ENCODE assay signal across 8 mouse cellular contexts in the genomic region with DNA sequence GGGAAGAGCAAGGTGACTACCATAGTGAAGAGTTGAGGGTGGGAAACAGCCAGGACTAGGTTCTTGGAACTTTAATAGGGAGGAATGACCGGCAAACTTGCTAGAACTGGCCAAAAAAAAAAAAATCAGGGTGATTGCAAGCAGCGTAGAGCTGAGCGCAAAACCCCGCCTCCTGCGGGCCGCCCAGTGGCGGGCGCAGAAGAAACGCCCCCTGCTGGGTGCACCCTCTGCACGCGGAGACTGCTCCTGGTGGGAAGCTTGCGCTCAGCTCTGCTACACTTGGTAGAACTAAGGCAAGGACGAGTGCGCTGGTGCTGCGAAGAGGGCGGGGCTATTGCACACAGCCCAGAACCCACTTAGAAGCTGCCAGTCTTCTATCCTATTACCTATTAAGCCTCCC. TPM values are rescaled to one million over a fixed set of nuclear protein-coding genes. Genes with fewer than 3 reads are reported as not detected.
DNase-seq lines count a peak whose midpoint lies in the region; ATAC-seq lines count a peak whose summit lies in the region.

No protein-coding gene starts in this region.

- peaks cover 30% of the 10 kb centered on the region for H3K4me1 ChIP-seq in hindbrain, embryonic 14.5 days (replicated peaks; ENCODE audit: control insufficient read depth, insufficient read depth, low read length)

- H3K9me3 ChIP-seq in hindbrain, embryonic 14.5 days (ENCODE audit: control insufficient read depth, low read length): no peaks in the 10 kb centered on the region

- H3K9ac ChIP-seq in hindbrain, embryonic 14.5 days: no peak overlapping the region

- peaks cover 95% of the 10 kb centered on the region for H3K27me3 ChIP-seq in hindbrain, embryonic 14.5 days (ENCODE audit: control insufficient read depth, insufficient read depth, low read length)

- no peaks in the 10 kb centered on the region for H3K36me3 ChIP-seq in hindbrain, embryonic 14.5 days (replicated peaks; ENCODE audit: control insufficient read depth, insufficient read depth)

- 0 out of 2 replicates have a peak, but pooled peaks have one; percentile 36 for ATAC-seq in hindbrain, embryonic 14.5 days (ENCODE audit: low FRiP score)

- H3K27ac ChIP-seq in hindbrain, embryonic 14.5 days: no peak overlapping the region

- WGBS in hindbrain, embryonic 14.5 days: under 1% methylated on average over 16 of the region's 16 CpGs

- peak; percentile 89 for DNase-seq in MN1 (ENCODE audit: low spot score)
- peak; percentile 85 for DNase-seq in c-Kit-negative CD71-positive TER-119-positive erythroid progenitor cells, embryonic 14.5 days (ENCODE audit: low read depth, low spot score)
- DNase-seq in gastrocnemius, adult 18-20 months (ENCODE audit: low spot score): peak; percentile 71
- DNase-seq in hindbrain, embryonic 14.5 days (ENCODE audit: low spot score): peak; percentile 62
- peak; percentile 36 for DNase-seq in left cerebral cortex, postnatal 4 days
- DNase-seq in mesoderm, embryonic 11.5 days (ENCODE audit: low read depth, low spot score): peak; percentile 78
- DNase-seq in right cerebral cortex, postnatal 4 days: peak; percentile 56
- DNase-seq in yolk sac, embryonic 10.5 days (ENCODE audit: low spot score): peak; percentile 93

- no peak overlapping the region; the same call in 1 of the 2 replicates for H3K4me3 ChIP-seq in hindbrain, embryonic 14.5 days (replicated peaks; ENCODE audit: low read length)

- intact Hi-C loops in left cerebral cortex, postnatal 4 days (cut with DNase I): no loop called here

- peak overlapping the region; percentile 40 for H3K4me2 ChIP-seq in hindbrain, embryonic 14.5 days (replicated peaks)

RNA-seq across cellular contexts. Expression of a gene that starts 4.2 kb away (rescaled TPM):
- total RNA-seq in gastrocnemius, adult 18-20 months (2021): 100 to 1,000 TPM in 1 of 2 experiments, 10 to 100 TPM in 1; 22.5 to 181 TPM
- polyA plus RNA-seq in hindbrain, embryonic 14.5 days (2014; fragmentation: Nextera tagmentation; extraction: Ambion mirVana): 59.7 and 75.2 TPM in 2 replicates
- total RNA-seq in left cerebral cortex, postnatal 4 days (2021): 10 to 100 TPM; 40.5 to 51.0 TPM

RNA-seq across cellular contexts. Expression of a gene that starts 10.7 kb away (rescaled TPM):
- total RNA-seq in gastrocnemius, adult 18-20 months (2021): 100 to 1,000 TPM in 1 of 2 experiments, 10 to 100 TPM in 1; 18.7 to 229 TPM
- 15.7 and 16.9 TPM in 2 replicates for polyA plus RNA-seq in hindbrain, embryonic 14.5 days (2014; fragmentation: Nextera tagmentation; extraction: Ambion mirVana)
- 10 to 100 TPM; 48.9 to 50.5 TPM for total RNA-seq in left cerebral cortex, postnatal 4 days (2021)

RNA-seq across cellular contexts. Expression of a gene that starts 30.7 kb away (rescaled TPM):
- total RNA-seq in gastrocnemius, adult 18-20 months (2021): 1 to 10 TPM in 1 of 2 experiments, under 1 TPM in 1; 0.78 to 1.8 TPM
- 215 and 245 TPM in 2 replicates for polyA plus RNA-seq in hindbrain, embryonic 14.5 days (2014; fragmentation: Nextera tagmentation; extraction: Ambion mirVana)
- total RNA-seq in left cerebral cortex, postnatal 4 days (2021): 100 to 1,000 TPM; 204 to 210 TPM

RNA-seq across cellular contexts. Expression of a gene that starts 31.2 kb away (rescaled TPM):
- 10 to 100 TPM in 1 of 2 experiments, 1 to 10 TPM in 1; 9.9 to 10.3 TPM for total RNA-seq in gastrocnemius, adult 18-20 months (2021)
- 58.9 and 63.3 TPM in 2 replicates for polyA plus RNA-seq in hindbrain, embryonic 14.5 days (2014; fragmentation: Nextera tagmentation; extraction: Ambion mirVana)
- total RNA-seq in left cerebral cortex, postnatal 4 days (2021): 10 to 100 TPM; 51.0 to 52.1 TPM

RNA-seq across cellular contexts. Expression of a gene that starts 46.1 kb away (rescaled TPM):
- total RNA-seq in gastrocnemius, adult 18-20 months (2021): not detected
- polyA plus RNA-seq in hindbrain, embryonic 14.5 days (2014; fragmentation: Nextera tagmentation; extraction: Ambion mirVana): not detected in 2 replicates
- total RNA-seq in left cerebral cortex, postnatal 4 days (2021): not detected

Comparison
In these comparisons a context has a peak if more than half of its experiments do, and no peak if none do; other contexts are left out.
1. DNase-seq: peak in every context shown above with its lines; median percentile 93 in yolk sac, embryonic 10.5 days; 89 in MN1; 85 in c-Kit-negative CD71-positive TER-119-positive erythroid progenitor cells, embryonic 14.5 days; 78 in mesoderm, embryonic 11.5 days; 71 in gastrocnemius, adult 18-20 months; 62 in hindbrain, embryonic 14.5 days; 56 in right cerebral cortex, postnatal 4 days; 36 in left cerebral cortex, postnatal 4 days.
2. RNA of a gene that starts 30.7 kb away (total RNA-seq): 204 to 210 TPM in left cerebral cortex, postnatal 4 days; 0.78 to 1.8 TPM in gastrocnemius, adult 18-20 months; every median in the first group is over 10 times any median in the second.